Mouse (Mus musculus) heart, postnatal 0 days (tissue): Measurements from ENCODE around the gene Atp2a1.

ENCODE experiments used
- CTCF ChIP-seq: IDR thresholded peaks from 2 replicates; pipeline ENCODE4 v1.5.1; 2016; ENCODE audit warnings: antibody characterized with exemption, control low read depth, low read depth
- EP300 ChIP-seq: IDR thresholded peaks from 2 replicates; pipeline ENCODE4 v1.6.1; 2016; ENCODE audit warnings: antibody characterized with exemption, low read depth

- TF ChIP-seq EP300, result no peak
- no peak for TF ChIP-seq CTCF
Observed at GRCm38 (mm10) chr7:126463547-126463946, 639 bp upstream of the Atp2a1 start.
